Comparison of ENCODE assay signal across 10 mouse cellular contexts in genomic region chr10:62326818-62327571, GRCm38 (mm10). TPM values are rescaled to one million over a fixed set of nuclear protein-coding genes. Genes with fewer than 3 reads are reported as not detected.
DNase-seq lines count a peak whose midpoint lies in the region; ATAC-seq and TF ChIP-seq lines count a peak whose summit lies in the region.
"Had no signal": no experiment of that assay in that cellular context is flagged by ENCODE, and none has a peak within 500 bp of the region (broad histone marks: within the 10 kb centered on the region; RNA-seq: fewer than 3 reads in every experiment).

No protein-coding gene starts in this region.

- TF ChIP-seq CTCF in G1E (IDR thresholded peaks at IDR 0.05; ENCODE audit: low read depth, low read length): no peak

- peak; percentile 16 for DNase-seq in cerebellum, adult 11 months
- no peak for DNase-seq in hindbrain, embryonic 10.5 days (ENCODE audit: low spot score)
- no peak for DNase-seq in G1E (ENCODE audit: low spot score)
- DNase-seq in liver, embryonic 11.5 days (ENCODE audit: low spot score): no peak
- no peak for DNase-seq in embryo, embryonic 11 days
- DNase-seq in forebrain, embryonic 11.5 days (ENCODE audit: low spot score): no peak
- DNase-seq: kidney, adult 9 months had no signal

- H3K4me2 ChIP-seq in hindbrain, embryonic 13.5 days: no peak overlapping the region
- peak overlapping the region; percentile 74 for H3K4me2 ChIP-seq in liver, embryonic 11.5 days
- no peak overlapping the region for H3K4me2 ChIP-seq in forebrain, embryonic 11.5 days (ENCODE audit: low read depth, low read length, severe bottlenecking)
- H3K4me2 ChIP-seq: embryonic facial prominence, embryonic 15.5 days had no signal

- peak overlapping the region; percentile 50 for H3K27ac ChIP-seq in hindbrain, embryonic 10.5 days
- no peak overlapping the region for H3K27ac ChIP-seq in hindbrain, embryonic 13.5 days
- peak overlapping the region; percentile 94 for H3K27ac ChIP-seq in liver, embryonic 11.5 days (ENCODE audit: low read depth, low read length)
- H3K27ac ChIP-seq in forebrain, embryonic 11.5 days (ENCODE audit: low read depth, low read length): no peak overlapping the region
- H3K27ac ChIP-seq: embryonic facial prominence, embryonic 15.5 days had no signal

- no peak overlapping the region for H3K9ac ChIP-seq in hindbrain, embryonic 13.5 days
- H3K9ac ChIP-seq in liver, embryonic 11.5 days (ENCODE audit: low read depth, low read length): peak overlapping the region; percentile 71
- H3K9ac ChIP-seq in forebrain, embryonic 11.5 days (ENCODE audit: low read length): no peak overlapping the region
- H3K9ac ChIP-seq: embryonic facial prominence, embryonic 15.5 days had no signal

- H3K36me3 ChIP-seq in hindbrain, embryonic 10.5 days: no peaks in the 10 kb centered on the region
- no peaks in the 10 kb centered on the region for H3K36me3 ChIP-seq in hindbrain, embryonic 13.5 days
- H3K36me3 ChIP-seq in G1E (replicated peaks): peaks cover 47% of the 10 kb centered on the region
- peaks cover 5% of the 10 kb centered on the region; the same call in 1 of the 2 replicates for H3K36me3 ChIP-seq in liver, embryonic 11.5 days (ENCODE audit: control insufficient read depth, insufficient read depth, low read length)
- H3K36me3 ChIP-seq in forebrain, embryonic 11.5 days (ENCODE audit: control insufficient read depth, insufficient read depth, low read length): no peaks in the 10 kb centered on the region
- H3K36me3 ChIP-seq: embryonic facial prominence, embryonic 15.5 days had no signal

- H3K4me1 ChIP-seq in hindbrain, embryonic 10.5 days (replicated peaks): peaks cover 19% of the 10 kb centered on the region
- H3K4me1 ChIP-seq in hindbrain, embryonic 13.5 days (replicated peaks): peaks cover 8% of the 10 kb centered on the region
- peaks cover 55% of the 10 kb centered on the region for H3K4me1 ChIP-seq in G1E (ENCODE audit: insufficient read depth, low read depth, low read length)
- H3K4me1 ChIP-seq in liver, embryonic 11.5 days (replicated peaks; ENCODE audit: control insufficient read depth, insufficient read depth, low read length): peaks cover 41% of the 10 kb centered on the region
- H3K4me1 ChIP-seq in forebrain, embryonic 11.5 days (replicated peaks; ENCODE audit: control insufficient read depth, insufficient read depth, low read length): no peaks in the 10 kb centered on the region; the same call in 1 of the 2 replicates

- H3K4me3 ChIP-seq in hindbrain, embryonic 10.5 days: no peak overlapping the region
- H3K4me3 ChIP-seq in hindbrain, embryonic 13.5 days: no peak overlapping the region
- H3K4me3 ChIP-seq in G1E (ENCODE audit: low read depth, low read length): peak overlapping the region; percentile 75
- peak overlapping the region; percentile 57 for H3K4me3 ChIP-seq in liver, embryonic 11.5 days (ENCODE audit: low read depth, low read length)
- H3K4me3 ChIP-seq in forebrain, embryonic 11.5 days (ENCODE audit: low read depth, low read length): no peak overlapping the region
- H3K4me3 ChIP-seq: embryonic facial prominence, embryonic 15.5 days had no signal

- 70% methylated on average over 8 of the region's 8 CpGs for WGBS in hindbrain, embryonic 10.5 days
- WGBS in hindbrain, embryonic 13.5 days: 71% methylated on average over 8 of the region's 8 CpGs
- 36% methylated on average over 8 of the region's 8 CpGs for WGBS in liver, embryonic 11.5 days
- WGBS in forebrain, embryonic 11.5 days: 75% methylated on average over 8 of the region's 8 CpGs

- H3K9me3 ChIP-seq in hindbrain, embryonic 10.5 days: no peaks in the 10 kb centered on the region
- H3K9me3 ChIP-seq in hindbrain, embryonic 13.5 days: no peaks in the 10 kb centered on the region
- H3K9me3 ChIP-seq in G1E (replicated peaks): 0 out of 2 replicates have a peak, but pooled peaks cover 2% of the 10 kb centered on the region
- H3K9me3 ChIP-seq in liver, embryonic 11.5 days (ENCODE audit: control insufficient read depth, low read length): no peaks in the 10 kb centered on the region
- no peaks in the 10 kb centered on the region for H3K9me3 ChIP-seq in forebrain, embryonic 11.5 days (ENCODE audit: control insufficient read depth, low read length)
- H3K9me3 ChIP-seq: embryonic facial prominence, embryonic 15.5 days had no signal

- no peak for ATAC-seq in cerebellum, adult (ENCODE audit: insufficient number of reproducible peaks, low FRiP score, low TSS enrichment)
- no peak for ATAC-seq in hindbrain, embryonic 13.5 days (ENCODE audit: low FRiP score)
- ATAC-seq in G1E (ENCODE audit: extremely low read depth, insufficient number of reproducible peaks, low FRiP score, poor library complexity, severe bottlenecking): no peak
- ATAC-seq in liver, embryonic 11.5 days (replicated peaks; ENCODE audit: low FRiP score): peak; percentile 45
- no peak for ATAC-seq in forebrain, embryonic 11.5 days (replicated peaks; ENCODE audit: low FRiP score)

- no peaks in the 10 kb centered on the region for H3K27me3 ChIP-seq in hindbrain, embryonic 10.5 days (ENCODE audit: insufficient read depth, poor library complexity, severe bottlenecking)
- no peaks in the 10 kb centered on the region for H3K27me3 ChIP-seq in hindbrain, embryonic 13.5 days
- H3K27me3 ChIP-seq in G1E (ENCODE audit: insufficient read depth, low read length): no peaks in the 10 kb centered on the region
- H3K27me3 ChIP-seq in liver, embryonic 11.5 days (replicated peaks; ENCODE audit: control insufficient read depth, insufficient read depth, low read length): no peaks in the 10 kb centered on the region
- no peaks in the 10 kb centered on the region for H3K27me3 ChIP-seq in forebrain, embryonic 11.5 days (ENCODE audit: control insufficient read depth, insufficient read depth, low read length)
- H3K27me3 ChIP-seq: embryonic facial prominence, embryonic 15.5 days had no signal

RNA-seq across cellular contexts. Expression of gene Hk1, which starts 52.7 kb away (rescaled TPM):
- polyA plus RNA-seq in hindbrain, embryonic 10.5 days (2016; fragmentation: Nextera tagmentation; extraction: Ambion mirVana): 30.0 and 34.0 TPM in 2 replicates
- 83.4 and 93.0 TPM in 2 replicates for polyA plus RNA-seq in hindbrain, embryonic 13.5 days (2015; fragmentation: Nextera tagmentation; extraction: Ambion mirVana)
- total RNA-seq in G1E (2014; fragmentation: Nextera tagmentation): 116 and 119 TPM in 2 replicates
- 205 and 245 TPM in 2 replicates for total RNA-seq in G1E (2017)
- 444 and 447 TPM in 2 replicates for polyA plus RNA-seq in G1E (2012)
- polyA plus RNA-seq in liver, embryonic 11.5 days (2014; fragmentation: Nextera tagmentation; extraction: Ambion mirVana): 123 and 141 TPM in 2 replicates
- 25.9 and 28.2 TPM in 2 replicates for polyA plus RNA-seq in forebrain, embryonic 11.5 days (2014; fragmentation: Nextera tagmentation; extraction: Ambion mirVana)

Comparison
In these comparisons a context has a peak if more than half of its experiments do, and no peak if none do; other contexts are left out.
1. H3K27ac ChIP-seq: peak in hindbrain, embryonic 10.5 days (single experiment) and liver, embryonic 11.5 days (single experiment); none in hindbrain, embryonic 13.5 days (single experiment) and forebrain, embryonic 11.5 days (single experiment).
2. H3K4me3 ChIP-seq: peak in G1E (single experiment) and liver, embryonic 11.5 days (single experiment); none in hindbrain, embryonic 10.5 days (single experiment), hindbrain, embryonic 13.5 days (single experiment) and forebrain, embryonic 11.5 days (single experiment).